Mouse (Mus musculus) right cerebral cortex, postnatal 36 days (tissue): ENCODE measurements around the gene Sfswap.
"Not testable (repeated sequence)": the region's sequence is repeated elsewhere in the genome, so short reads cannot be mapped to it uniquely, and the experiment has no call there.

Experiments
- DNase-seq, 2 experiments: peaks; one replicate each; pipeline ENCODE4 v3.0.0; 2022; ENCODE audit warnings: low spot score in 2 of 2, mixed read lengths in 1 of 2

The Sfswap gene

DNA sequence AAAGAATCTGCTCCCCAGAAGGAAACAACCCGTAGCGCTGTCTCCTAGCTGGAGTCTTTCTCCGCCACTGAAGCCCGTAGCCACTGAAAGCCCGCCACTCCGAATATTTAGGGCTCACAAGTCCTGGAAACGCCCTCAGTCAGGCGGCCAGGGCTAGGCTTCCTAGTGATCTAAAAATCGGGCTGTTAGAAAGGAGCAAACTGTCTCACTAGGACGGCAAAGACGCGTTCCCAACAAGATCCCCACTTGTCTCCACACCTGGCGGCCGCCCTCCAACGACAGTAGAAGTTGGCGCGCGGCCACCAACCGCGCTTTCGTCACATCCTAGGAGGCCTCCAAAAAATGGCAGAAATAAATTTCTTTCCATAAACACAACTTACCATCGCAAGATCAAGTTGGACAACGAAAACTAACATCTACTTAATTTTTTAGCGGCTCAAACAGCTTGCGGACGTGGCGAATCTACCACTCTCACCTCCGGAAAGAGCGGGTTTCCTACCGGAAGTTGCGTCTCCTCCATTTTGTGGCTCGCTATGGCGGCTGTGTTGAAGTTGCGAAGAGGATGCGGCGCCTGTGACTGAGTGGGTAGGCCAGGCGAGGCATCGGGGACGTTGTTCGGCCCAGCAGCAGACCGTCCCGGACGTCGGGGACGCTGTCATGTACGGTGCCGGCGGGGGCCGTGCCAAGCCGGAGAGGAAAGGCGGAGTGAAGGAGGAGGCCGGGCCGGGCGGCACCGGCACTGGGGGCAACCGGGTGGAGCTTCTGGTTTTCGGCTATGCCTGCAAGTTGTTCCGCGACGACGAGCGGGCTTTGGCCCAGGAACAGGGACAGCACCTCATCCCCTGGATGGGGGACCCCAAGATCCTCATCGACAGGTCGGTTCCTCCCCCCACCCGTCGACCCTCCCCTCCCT lies at the start of gene Sfswap:
Sfswap (plus strand) TSS at position 500 of the 913 bp plus-strand sequence.
- DNase-seq: peak; percentile 59 to 68

DNA sequence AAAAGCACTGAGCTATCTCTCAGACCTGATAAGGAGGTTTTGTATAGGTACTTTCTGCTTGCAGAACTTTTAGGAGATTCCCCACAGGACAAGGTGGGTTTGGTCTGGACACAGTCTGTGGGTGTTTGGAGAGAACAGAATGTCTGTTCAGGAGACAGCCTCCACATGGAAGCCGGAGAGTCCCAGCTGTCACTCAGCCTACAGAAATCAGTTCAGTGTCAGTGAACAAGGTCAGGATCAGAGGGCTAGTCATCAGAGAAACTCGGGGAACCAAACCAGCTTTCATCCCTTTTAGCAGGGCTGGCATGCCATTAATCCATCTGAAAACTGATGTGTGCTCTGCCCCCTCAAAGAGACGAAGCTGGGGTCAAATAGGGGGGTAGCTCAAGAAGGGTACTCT lies 48.5 kb upstream of the Sfswap start:
- no peak for DNase-seq

DNA sequence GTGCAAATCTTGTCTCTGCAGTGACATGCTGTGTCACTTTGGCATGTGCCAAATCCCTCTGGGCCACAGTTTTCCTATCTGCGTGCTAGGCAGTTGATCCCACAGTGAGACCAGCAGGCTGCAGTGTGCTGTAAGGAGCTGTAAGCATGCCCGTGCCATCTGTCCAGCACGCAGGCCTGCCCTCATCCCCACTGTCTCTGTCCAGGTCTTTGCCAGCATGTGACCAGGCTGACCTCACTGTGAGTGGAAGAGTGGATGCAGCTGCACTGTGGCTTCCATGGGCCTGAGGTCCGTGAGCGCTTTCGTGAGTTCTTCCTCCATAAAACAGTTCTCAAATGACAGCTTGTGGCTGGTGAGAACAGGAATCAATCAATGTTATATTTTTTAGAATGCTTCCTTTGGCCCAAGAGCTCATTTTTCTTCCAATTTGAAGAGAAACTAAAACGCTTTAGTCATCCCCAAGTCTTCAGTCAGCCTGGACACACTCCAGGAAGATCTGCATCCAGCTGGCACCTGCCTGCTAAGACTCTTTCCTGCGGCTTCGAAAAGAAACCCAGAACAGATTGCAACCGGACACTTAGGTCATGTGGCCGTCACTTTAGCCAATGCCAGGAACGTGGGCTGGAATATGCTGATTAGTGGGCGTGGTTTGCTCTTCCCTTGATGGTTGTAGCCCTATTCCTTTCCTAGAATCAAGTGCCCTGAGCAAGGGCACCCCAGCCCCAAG lies 46.1 kb upstream of the Sfswap start:
- peak; percentile 69 to 76 for DNase-seq

DNA sequence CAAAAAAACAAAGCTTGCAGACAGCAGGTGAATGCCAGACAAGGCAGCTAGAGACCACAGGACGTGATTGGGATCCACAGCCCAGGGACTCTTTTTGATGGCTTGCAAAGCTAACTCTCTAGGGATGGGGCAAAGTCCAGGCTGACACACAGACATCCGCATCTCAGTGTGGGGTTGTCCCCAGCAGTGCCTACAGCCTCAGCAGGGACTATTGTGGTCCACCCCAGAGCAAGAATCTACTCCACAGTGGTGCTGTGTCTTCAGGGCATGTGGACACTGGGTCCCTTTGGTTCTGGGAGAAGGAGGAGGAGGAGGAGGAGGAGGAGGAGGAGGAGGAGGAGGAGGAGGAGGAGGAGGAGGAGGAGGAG lies 45.5 kb upstream of the Sfswap start:
- no peak for DNase-seq

DNA sequence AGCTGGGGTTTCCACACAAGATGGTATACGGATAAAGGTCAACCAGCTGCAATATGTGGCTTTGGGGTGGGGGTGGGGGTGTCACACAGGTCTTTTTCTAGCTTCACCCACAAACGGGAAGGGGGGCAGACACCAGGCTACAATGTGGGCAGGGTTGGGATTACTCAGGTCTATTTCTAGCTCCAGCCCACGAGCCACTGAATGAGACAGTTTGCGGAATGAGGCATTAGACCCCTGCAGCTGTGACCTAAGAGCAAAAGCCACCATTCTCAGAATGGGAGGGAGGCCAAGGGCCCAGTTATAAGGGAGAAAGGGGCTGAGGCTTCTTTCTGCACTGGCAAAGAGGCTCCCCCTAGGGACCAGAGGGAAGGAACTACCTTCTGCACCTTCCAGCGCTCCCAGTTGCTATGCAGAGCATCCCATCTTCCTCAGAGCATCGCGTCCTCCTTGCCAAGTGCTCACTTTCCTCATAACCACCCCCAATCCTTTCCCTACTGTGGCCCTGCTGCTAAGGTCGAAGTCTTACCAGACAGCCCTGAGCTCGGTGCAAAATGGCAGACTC lies 44.4 kb upstream of the Sfswap start:
- DNase-seq: no peak

DNA sequence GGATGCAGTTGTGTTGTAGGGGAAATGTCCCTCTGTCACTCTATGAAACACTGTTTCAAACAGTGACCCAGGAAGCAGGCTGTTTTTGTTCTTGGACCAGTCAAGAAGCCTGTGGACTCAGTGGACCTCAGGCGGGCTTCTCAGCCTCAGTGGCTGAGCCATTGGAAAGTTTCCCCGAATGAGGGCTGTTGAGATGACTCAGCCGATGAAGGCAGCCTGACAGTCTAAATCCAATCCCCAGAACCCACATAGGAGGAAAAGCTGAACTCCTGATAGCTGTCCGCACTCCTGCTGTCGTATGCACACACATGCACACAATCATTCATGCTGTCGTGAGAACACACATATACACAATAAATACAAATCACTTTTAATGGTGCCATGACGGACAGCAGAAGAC lies 42.9 kb upstream of the Sfswap start:
- DNase-seq: no peak

DNA sequence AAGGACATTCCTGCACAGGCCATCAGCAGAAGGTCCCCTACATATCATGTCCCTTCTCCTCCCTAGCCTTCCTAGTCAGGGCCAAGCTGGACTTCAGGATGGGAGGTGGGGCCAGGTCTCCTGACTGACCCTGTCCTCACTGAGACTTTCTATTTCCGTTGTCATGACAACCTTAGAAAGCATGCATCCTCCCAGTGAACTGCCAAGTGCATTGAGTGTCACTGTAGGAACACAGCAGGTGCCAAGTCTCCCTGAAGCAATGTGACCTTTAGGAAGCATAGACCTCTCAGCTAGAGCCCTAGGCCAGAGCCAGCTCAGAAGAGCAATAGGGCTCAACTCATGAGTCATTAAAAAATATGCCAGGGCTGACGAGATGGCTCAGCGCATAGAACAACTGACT lies 42.5 kb upstream of the Sfswap start:
- DNase-seq: no peak

DNA sequence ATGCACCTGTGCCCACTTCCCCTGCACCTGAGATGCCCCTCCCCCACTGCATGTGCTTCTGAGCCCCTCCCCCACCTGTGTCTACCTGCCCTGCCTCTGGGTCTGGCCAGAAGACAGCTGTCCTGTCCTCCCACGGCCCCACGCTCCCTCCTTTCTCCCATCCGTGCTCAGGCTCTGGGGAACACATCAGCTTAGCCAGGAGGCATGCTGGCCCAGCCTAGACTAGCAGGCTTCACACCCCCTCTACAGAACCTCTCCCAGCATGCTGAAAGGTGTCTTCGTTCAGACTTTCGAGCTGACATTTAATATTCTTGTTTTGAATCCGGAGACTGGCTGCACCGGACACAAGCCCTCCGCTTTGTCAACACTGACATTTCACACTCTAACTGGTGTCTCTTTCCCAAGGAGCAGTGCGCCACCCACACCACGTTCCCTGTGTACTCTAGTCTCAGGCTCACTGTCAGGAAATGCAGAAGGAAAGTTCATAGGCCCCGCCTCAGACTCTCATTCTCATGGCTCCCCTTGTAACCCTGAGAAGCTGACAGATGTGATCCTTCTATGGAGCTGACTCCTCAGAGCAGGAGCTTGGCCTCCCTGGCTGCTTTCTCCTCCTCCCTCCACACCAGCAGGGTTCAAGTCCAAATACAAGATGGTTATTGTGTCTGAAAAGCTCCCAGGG lies 40.1 kb upstream of the Sfswap start:
- no peak for DNase-seq

DNA sequence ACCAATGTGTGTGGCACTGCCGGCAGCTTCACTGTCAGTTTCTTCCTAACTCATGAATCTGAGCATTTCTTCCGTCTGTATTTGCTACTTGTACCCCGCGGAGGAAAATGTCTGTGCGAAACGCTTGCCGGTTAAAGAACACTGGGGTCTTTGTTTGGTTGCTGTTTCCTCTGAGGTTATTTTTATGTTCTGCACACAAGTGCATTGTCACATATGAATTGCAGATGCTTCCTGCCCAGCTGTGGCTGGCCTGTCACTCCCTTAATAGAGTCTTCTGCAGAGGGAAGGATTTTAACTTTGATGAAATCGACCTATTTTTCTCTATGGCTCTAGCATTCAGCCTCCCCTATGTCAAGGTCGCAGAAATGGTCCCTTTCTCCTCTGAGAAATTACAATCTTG lies 37.4 kb upstream of the Sfswap start:
- not testable (repeated sequence) for DNase-seq

DNA sequence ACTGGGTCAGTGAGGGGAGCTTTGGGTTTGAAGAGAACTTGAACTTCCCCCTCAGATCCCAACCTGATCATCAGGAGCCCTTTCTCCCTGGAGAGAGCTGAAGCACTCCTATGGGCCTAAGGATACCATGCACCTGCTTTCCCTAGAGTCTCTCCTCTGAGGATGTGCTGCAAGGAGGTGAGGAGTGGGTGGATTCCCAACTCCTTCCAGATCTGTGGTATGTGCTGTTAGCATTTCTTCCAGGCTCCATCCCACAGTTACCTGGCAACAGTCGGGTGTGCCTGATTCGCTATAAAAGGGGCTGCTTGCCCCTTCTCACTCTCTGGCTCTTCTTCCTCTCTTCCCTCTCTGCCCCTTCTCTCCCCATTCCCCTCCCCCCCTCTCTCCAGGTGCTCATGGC lies 35.2 kb upstream of the Sfswap start:
- peak; percentile 61 to 74 for DNase-seq

DNA sequence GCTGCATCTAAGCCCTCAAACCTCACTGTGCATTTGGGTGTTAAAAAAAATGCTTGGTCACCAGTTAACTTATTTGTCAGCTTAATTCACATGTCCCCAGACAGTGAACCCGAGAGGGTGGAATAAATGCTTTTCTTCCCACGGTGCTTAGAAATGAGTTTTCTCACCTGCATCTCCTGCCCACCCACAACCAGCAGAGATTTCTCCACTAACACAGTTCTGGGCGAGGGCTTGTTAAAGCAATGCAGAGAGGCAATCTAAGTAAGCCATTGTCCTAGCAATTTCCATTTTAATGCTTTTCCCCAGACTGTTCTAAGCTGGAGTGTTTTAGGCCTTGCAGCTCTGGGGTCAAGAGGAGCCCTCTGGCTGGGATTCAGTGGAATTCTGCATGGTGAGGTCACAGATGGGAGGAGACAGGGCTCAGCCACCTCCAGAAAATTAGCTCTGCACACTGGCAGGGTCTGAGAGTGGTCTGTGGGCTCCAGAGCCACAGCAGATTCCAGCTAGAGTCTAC lies 25.4 kb upstream of the Sfswap start:
- no peak for DNase-seq

DNA sequence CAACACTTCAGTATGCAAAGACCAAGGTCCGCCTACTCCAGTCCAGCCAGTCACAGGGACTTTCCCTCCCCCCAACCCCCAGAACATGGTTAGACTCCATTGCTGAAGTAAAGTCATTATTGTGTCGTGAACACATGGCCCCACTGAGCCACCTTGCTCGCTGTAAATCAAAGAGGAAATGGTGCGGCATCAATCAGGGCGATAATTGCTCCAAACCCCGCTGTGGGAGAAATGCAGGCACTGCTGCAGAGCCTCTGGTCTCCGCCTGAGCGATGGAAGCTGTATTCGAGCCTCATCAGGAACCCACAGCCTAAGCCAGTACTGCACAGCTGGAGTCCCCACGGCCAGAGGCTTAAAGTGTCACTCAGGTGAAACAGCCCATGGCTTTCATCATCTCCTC lies 11.1 kb upstream of the Sfswap start:
- no peak for DNase-seq

DNA sequence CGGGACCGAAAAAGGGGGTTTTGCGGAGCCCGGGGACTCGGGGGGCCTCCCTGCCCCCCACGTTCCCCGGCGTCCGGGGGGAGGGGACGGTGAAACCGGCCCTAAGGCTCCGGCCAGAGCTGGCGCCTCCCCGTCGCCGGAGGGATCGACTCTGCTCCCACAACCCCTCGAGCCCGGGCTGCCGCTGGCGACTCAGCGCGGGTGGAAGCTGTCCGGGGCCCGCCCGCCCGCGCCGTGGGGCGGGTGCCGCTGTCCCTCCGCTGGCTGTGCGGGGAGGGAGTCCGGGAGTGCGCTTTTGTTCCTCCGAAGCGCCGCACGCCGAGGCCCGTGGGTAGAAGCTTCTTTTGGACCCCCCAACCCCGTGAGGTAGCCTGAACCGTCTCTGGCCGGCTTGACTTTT lies 650 bp downstream of the Sfswap start:
- DNase-seq: no peak

DNA sequence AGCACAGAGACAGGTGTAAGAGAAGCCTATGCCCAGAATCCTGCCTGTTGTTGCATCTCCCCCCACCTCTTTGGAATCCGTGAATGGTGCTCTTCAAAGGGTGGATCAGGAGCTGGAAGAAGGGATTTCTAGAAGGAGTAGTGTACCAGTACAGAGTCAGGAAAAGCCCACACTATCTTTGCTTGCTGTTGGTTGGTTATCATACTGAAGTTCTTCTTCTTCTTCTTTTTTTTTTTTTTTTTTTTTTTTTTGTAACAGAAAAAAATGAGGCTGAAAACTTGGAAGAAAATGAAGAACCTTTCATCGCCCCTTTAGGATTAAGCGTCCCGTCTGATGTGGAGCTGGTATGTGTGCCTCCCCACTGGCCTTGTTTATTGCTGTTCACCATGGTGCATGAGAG lies 5.9 kb downstream of the Sfswap start:
- no peak for DNase-seq

DNA sequence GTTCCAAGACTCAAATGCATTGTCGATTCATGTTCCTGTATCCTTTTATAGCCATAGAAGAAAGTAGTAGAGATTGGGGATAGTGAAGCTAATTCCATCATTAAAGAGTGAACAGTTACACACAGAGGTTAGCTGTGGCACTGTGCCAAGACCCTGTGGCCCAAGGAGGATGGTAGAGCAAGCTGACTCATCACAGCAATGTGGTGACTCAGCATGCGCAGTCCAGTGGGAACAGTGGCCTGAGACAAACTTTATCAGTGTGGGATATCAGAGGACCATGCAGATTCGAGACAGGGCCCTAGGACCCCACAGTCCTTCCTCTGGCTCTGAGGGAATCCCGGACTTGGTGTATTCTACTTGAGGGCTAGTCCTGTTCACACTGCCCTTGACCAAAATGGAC lies 17.2 kb downstream of the Sfswap start:
- no peak for DNase-seq

DNA sequence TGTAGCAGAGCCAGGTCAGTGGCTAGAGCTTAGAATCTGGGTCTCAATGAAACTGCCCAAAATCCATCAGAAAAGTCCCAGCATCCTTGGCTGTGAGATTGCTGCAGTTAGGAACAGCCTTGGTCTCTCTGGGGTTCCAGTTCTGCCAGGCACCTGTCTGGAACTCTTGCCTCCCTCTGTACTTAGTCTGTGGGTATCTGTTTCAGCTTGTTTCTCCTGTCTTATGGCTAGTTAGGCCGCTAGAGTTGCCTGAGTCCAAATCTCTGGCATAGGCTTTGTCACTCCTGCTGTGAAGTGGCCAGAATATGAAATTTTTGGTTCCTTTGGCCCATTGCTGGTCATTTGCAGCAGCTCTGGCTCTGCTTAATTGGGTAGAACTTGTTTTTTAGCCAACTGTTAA lies 17.8 kb downstream of the Sfswap start:
- no peak for DNase-seq

DNA sequence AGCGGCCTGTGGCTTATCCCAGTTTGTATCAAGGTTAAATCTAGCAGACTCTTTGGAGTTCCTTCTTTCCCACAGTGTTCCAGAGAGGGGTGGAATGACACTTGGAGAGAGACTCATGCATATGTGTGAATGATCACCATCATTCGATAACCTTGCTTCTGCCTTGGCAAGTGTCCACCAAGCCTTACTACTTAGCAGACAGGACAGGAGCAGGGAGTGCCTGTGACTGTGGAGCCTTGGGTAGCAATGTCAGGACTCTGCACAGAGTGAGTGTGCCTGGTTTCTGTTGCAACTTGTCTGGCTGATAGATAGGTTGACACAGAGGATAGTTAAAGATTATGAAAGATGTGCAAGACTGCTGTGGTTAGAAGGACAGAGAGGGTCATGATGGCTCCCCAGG lies 18.6 kb downstream of the Sfswap start:
- DNase-seq: no peak

DNA sequence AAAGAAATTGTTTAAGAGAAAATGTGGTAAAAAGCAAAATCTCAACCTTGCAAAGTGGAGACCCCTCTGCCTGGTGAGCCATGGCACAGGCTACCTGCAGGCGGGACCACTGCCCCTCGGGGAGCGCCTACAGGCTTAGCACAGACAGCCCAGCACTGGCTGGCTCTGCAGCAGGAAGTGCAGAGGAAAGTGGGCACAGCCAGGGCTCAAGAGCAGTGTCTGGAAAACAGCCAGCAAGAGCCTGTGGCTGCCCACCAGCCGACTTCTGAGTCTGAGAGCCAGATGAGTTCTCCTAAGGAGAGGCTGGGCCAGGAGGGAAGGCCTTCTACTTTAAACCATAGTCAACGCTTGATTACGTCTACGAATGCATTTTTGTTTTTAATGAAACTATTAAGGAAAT lies 20.5 kb downstream of the Sfswap start:
- no peak for DNase-seq

DNA sequence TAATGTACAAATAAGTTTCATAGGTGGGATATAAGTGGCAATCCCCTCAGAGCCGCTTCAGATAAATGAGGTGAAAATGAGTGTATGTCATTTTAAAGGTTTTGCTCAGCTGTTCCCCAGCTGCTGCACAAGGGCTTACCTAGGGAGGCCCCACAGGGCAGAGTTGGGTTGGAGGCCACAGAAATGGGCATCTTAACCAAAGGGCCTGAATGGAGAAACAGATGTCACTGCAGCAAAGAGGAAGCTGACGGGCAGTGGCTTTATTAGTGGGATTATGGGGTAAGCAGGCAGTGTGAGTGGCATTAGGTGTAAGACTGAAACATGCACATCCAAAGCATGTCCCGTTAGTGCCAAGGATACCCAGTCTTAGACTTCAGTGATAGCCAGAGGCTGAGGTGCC lies 20.9 kb downstream of the Sfswap start:
- DNase-seq: no peak

DNA sequence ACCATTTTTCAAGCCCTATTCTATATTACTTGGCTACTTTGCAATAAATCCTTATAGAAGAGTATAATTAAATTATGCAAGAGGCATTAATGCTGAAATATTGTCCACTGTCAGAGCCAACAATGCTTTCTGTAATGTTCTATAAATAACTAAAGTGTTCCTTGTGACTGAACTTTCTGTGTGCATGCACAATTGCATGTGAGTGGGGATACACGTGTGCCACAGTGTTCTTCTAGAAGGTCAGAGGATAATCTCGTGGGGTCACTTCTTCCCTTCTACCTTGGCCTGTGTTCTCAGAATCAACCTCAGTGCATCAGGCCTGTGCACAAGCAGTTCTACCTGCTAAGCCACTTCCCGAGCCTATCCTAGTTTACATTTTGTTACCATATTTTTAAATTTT lies 22.1 kb downstream of the Sfswap start:
- DNase-seq: no peak

DNA sequence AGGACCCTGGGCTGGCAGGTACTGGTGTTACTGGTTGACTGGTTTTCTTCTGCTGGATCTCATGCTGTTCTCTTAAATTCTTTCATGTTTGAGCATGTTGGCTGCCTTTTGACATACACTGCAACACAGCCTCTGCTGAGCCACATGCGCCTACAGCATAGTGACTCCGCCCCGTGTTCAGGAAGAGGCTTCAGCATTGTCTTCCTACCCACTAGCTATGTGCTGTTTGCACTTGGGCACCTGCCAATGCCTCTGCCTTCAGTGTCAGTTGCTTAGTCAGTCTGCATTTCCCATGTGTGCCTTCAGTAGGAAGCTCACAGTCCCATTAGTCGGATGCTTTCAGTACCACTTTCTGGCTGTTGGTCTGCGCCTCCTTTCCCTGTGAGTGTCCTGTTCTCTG lies 23.7 kb downstream of the Sfswap start:
- no peak for DNase-seq

DNA sequence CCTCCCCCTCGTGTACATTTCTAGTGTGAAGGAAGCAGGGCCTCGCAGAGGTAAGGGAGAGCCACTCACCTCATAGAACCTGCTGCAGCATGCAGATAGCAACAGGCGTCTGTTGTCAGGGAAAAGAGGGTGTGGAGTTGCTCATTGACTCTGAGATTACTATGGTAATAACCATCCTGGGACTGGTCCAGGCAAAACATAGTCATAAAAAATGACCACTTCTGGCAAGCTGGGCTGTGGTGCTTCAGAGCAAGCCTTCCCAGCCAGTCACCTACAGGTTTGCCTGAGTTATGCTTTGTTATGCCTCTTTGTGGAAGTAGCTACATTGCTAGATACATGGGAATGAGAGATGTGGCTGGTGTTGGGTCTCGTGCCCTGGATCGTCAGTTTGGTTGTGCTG lies 26.1 kb downstream of the Sfswap start:
- no peak for DNase-seq
